Mouse (Mus musculus): ENCODE measurements around the gene Slc35f4.

Slc35f4 gene

DNA sequence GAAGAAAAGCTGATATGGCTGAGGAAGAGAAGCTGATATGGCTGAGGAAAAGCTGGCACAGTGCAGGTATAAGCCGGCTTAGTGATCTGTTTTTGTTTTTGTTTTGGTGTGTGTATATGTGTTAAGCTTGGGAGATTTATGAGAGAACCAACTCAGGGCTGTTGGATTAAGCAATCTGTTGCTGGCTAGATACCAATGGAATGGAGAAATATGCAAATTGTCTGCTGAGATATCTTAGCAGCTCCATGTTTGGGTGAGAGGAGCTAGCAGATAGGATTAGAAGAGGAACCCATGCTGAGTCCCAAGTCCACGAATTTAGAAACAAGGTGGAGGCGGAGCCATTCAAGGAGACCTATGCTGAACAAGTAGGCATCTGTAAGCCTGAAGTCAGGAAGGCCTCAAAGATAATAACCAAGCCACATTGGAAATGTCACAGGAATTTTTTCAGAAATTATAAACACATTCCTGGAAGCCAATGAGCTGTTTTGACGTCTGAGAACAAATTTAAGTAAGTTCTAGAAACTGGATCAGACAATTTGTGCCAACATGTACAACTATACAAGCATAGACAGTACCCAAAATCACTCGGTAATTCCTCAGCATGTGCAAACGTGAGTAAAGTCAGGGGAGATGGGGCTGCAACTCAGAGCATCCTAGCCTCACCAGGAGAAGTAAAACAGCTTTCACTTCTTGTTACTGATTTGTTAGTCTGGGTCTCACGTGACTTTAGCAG, 177.5 kb downstream of the Slc35f4 start:
- DNase-seq (ENCODE audit: low spot score) = no peak

DNA sequence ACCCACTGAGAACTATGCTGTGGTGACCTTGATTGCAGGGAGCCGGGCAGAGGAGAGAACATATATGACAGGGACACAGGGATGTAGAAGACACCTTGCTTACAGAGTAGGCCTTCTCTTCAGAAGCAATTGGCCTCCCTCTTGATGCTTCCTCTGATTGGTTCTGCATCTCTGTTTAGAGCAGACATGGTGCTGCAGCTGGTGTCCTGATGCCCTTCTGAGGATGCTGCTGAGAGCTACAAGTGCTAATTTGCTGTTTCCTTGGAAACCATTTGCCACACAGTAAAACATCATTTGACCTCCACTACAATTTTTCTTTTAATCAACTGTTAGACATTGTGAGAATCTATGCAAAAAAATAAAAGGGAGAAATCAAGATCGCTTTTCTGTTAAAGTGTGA, 180.0 kb downstream of the Slc35f4 start:
- no peak for DNase-seq (ENCODE audit: low spot score)

DNA sequence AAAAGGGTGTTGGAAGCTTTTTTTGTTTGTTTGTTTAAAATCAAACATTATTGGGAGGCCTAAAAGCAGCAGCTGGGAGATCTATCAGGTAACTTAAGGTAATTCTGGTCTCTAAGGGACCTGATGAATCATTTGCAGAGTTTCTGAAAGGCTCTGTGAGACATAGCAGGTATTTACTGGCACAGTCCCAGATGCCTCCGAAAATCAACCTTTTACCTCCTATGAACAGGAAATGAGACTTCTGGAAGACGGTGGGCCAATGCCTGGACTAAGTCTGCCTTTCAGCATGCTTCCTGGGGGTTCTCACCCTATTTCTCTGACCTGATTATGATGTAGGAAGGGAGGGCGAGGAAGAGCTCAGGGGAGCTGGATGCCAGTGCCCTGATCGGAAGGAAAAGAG, 188.8 kb downstream of the Slc35f4 start:
- no peak for DNase-seq (ENCODE audit: low spot score)

DNA sequence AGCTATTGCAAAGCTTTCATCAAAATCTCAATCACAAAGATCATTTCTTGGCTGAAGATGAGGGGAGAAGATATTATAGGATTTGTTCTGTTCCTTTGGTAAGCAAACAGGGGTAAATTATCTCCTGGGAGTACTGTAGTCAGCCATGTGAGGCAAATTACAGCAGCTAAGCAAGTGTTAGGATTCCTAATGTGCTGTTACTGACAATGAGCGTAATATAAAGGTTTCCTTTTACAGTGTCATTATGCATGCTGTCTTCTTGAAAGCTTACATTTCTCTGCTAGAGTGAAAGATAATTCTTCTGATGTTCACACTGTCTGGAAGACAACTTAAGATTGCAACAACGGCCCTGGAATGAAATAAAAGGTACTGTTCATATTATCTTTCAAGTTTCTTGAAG, 192.0 kb downstream of the Slc35f4 start:
- DNase-seq (ENCODE audit: low spot score) = no peak

- no peak for DNase-seq (ENCODE audit: low spot score)
Measured at GRCm38 (mm10) chr14:49316493-49316894, 209.4 kb downstream of the Slc35f4 start.

DNA sequence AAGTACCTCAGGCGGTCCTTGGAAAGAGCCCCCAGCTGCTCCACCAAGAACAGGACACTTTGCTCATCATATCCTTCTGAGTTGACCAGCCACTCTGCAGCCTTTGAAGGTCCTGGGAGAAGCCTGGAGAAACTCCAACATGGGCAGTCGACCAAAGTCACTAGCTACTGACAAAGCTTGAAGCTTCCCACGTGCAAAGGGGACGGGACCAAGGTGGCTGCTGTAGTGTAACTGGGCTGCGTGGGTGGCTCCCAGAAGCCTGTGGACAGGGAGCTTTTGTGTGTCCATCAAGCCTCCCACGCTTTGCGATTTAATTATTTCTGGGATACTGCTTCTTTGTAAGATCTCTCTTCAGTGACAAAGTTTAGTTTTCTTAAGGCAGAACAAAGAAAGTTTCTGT, 211.9 kb downstream of the Slc35f4 start:
- DNase-seq (ENCODE audit: low spot score) = peak; percentile 69

DNA sequence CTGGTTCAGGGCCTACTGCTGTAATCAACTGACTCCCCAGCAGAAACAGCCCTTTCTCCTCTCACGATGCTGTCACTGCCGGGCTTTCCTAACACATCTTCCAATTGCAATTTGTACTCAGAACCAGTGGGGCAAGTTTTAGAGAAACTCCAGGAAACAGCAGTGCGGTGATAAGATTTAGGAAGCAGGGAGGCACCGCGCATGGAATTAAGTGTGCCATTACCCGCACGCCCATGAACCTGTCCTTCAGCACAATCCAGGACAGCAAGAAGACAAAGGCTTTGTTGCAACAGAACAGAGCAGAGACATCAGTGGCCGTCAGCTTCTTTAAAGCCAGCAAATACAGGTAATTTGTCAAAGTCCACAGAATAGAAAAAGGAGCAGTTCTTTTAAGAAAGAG, 212.5 kb downstream of the Slc35f4 start:
- no peak for DNase-seq (ENCODE audit: low spot score)

DNA sequence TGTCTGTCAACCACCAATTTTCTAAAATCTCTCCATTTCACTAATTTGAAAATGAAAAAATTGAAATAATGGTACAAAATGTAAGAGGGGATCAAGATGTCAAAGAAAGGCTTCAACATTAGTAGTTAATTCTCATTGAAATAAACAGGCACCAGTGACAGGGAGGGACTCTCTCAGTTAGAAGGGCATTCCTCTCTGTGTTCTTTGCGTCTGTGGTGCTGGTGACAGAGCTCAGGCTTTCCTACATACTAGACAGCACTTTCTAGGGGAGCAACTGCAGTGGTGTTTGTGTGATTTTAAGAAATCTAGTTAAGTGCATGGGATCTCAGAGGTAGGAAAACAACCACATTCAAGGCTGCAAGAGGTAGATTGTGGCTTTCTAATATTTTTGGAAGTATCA, 214.3 kb downstream of the Slc35f4 start:
- no peak for DNase-seq (ENCODE audit: low spot score)

DNA sequence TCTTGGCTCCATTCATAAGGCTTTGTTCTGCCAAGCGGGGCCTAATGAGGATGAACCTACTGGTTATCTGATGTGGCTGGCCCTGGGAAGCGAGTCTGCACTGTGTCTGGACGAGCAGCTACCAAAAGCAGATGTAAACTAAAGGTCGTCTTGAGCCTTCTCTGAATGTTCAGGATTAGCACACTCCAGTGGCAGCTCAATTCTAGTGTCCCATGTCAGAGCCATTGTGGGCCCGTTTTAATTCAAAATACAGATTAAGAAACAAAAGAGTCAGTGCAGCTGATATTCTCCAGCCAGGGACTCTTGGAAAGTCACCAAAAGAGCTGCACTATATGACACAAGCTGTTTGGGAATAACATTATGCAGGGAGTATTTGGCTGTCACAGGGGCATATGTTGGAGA, 214.8 kb downstream of the Slc35f4 start:
- no peak for DNase-seq (ENCODE audit: low spot score)

- DNase-seq (ENCODE audit: low spot score) = no peak
Measured at GRCm38 (mm10) chr14:49309670-49310069, 216.2 kb downstream of the Slc35f4 start.

- no peak for DNase-seq (ENCODE audit: low spot score)
Measured at GRCm38 (mm10) chr14:49308591-49308990, 217.3 kb downstream of the Slc35f4 start.

DNA sequence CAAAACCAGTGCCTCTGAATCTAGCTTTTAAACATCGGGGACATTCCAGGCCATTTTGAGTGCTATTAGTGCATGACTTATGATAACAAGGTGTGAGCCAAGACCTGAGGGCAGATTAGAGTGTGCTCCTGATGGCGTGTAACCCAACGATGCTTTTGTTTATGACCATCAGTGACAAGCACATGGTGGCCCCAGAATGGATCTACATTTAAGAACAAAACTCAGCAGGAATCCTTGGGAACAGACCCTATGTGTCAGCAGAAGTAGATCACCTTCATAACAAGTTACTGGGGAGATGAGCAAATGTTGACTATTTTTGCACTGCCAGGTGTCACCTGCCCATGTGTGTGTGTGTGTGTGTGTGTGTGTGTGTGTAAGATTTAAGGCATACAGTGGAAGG, 218.0 kb downstream of the Slc35f4 start:
- no peak for DNase-seq (ENCODE audit: low spot score)

DNA sequence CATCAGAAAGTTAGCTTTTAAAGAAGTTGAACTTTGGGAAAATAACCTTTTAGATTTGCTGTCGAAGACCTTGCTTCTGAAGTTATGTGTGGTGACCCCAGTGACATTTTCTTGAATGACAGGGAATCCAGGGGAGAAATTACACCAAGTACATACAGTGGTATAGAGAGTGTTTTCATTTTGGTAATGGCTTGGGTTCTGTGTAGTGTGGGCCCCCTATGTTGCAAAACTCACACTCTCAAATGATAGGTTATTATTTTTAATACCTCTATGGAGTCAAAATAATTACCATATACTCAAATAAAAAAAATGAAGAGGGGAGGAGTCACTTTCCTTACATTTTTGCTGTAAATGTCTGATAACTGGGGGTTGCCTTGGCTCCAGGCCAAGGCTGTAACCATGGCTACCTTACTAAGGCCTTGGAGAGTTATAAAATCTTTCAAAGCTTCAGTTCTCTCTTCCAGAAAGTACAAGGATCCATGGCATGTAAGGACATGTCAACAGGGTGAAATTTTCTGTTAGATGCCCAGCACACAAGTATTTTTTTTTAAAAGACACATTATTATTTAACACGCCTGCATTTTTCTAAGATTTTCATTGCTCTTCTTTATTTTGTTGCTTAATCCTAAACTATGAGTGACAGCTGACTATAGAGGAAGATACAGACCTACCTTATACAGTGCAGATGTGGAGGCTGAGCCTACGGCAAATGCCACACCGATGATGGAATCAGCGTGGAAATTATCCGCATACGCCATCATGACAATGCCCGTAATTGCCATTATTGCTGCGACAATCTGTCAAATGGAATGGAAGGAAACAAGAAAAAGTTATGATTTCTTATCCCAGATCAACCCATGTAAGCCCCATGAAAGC, 220.1 kb downstream of the Slc35f4 start:
- DNase-seq (ENCODE audit: low spot score) = no peak

DNA sequence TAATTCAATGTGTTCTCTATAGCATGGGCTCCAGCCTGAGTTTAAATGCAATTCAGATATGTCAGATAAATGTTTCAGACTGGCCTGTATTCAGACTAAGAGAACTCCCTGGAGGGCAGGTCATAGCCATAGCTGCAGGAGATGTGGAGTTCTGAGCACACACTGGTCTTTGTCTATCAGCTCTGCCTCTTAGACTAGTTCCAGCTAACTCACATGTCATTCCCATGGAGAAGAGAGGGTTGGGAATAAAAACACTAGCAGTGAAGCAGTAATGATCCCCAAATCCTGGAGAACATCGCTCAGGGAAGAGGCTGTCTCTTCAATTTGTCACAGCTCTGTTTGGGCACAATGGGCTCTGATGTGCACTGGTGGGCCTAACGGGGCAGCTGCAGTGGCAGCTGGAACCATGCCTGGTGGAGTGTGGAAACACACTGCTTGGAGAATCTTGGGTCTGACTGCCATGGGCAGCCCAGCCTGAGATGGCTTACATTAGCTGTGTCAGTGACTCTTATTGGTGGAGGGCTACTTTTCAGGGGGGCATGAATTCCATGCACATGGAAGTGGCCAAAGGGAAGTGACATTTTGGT, 223.5 kb downstream of the Slc35f4 start:
- no peak for DNase-seq (ENCODE audit: low spot score)

- peak; percentile 44 for DNase-seq (ENCODE audit: low spot score)
Measured at GRCm38 (mm10) chr14:49300981-49301619, 224.7 kb downstream of the Slc35f4 start.

DNA sequence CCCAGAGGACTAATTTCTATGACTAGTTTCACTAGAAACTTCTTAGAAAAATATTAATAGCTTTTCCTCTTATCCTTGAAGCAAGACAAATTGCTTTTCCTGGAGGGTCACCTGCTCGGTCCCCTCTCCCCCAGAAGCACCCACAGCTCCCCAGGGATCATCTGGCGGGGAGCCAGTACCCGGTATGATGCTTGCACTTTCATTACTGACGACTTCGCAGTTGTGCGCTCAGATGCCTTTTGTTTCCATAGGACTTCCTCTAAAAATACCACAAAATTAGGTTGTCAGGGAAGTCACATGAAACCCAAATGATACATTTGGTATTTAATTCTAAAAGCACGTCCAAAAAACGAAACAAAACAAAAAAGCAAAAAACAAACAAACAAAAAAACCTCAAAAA, 225.5 kb downstream of the Slc35f4 start:
- DNase-seq (ENCODE audit: low spot score) = peak; percentile 49

DNA sequence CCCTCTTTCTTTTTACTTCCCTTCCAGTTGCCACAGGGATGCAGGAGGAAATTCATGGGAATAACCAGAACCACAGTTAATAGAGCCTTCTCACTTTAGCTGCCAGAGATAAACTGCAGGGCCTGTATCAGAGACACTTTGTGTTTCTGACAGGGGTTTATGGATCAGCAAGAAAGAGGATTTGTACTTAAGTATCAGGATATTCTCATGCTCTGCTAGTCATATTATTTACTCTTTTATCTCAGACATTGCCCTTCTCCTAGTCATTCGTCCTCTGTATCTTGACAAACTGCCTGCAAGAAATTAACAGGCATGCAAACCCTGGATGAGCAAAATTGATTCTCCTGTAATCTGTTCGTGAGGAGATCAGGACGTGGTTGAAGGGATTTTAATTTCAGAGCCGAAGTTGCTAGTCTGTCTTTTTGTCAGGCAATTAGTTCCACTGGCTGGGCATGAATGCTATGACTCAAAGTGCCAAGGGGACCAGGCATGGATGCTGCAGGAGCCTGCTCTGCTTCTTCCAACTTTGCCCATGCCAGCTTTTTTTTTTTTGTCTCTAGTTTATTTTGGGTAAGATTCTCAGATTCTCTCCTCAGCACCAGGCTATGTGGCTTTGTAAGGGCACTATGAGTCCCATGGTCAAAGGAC, 231.9 kb downstream of the Slc35f4 start:
- DNase-seq (ENCODE audit: low spot score) = no peak

GRCm38 (mm10) chr14:49290029-49290745, 235.7 kb downstream of the Slc35f4 start:
- no peak for DNase-seq (ENCODE audit: low spot score)

DNA sequence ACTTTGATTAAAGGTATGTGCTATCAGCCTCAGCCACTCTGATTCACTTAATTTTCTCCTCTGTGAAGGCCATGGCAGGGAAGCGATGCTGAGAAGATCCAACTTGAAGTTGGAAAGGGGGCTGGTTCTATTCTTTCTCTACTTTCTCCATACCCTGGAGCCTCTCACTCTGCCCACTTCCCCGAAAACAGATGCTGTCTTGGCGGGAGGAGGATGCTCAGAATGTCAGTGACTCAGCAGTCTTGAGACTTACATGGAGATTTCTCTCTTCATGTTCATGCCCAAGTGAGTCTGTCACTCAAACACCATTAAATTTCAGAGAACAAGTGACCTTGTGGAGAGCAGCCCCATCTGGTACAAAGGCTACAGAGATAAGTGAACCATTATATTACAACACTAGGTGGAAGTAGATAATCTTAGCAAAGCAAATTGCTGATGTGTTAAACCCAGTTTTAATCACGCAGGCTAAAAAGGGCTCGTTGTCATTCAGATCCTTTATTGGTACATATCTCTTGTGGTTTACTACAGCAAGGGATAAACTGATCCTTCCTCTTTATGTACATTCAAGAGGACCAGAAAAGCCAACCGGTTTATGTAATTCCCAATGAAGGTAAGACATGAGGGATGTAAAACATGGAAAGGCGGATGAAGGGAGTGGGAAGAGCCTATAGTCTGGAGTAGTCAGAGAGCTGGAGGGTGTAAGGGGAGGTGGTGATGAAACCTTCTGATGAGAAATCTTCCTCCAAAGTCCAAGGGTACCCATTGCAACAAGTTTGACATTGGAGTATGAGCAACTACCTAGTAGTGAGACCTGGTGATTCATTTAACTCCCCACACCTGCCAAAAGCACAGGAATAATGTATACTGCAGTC, 241.8 kb downstream of the Slc35f4 start:
- DNase-seq (ENCODE audit: low spot score) = no peak

DNA sequence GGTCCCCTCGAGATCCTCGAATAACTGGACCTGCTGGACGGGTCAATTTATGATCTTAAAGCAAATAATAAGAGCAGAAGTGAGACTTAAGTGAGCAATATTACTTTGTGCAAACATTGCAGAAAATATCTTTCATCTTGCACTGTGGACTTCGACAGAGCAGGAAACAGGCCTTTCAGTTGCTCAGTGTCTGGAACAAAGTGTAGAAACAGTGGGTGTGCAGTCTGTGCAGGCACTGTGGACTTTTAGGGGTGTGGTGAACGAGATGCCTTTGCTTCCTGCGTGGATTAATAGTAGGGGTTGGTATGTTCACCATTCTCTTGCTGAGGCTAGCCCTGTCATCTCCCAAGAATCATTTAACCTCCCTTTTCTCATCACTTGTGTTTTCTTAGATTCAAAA, 247.0 kb downstream of the Slc35f4 start:
- DNase-seq (ENCODE audit: low spot score) = no peak

Measured in testis, postnatal 10 days (tissue).